Mouse (Mus musculus) heart, postnatal 14 days (tissue): ENCODE measurements around the gene Lck. TPM values are rescaled to one million over a fixed set of nuclear protein-coding genes. Genes with fewer than 3 reads are reported as not detected.

Experiments used
- DNase-seq, 2 experiments: peaks; one replicate each; pipeline ENCODE4 v3.0.0; 2021 to 2022
- intact Hi-C: fragments of 180-260 bp; cut with DNase I; formaldehyde crosslinking; loops from one replicate; pipeline ENCODE4 v1.15.1; 2025
- total RNA-seq, 2 experiments: library from RNA; stranded (reverse); gene quantifications; 2 replicates each; pipeline ENCODE4 v1.2.3; 2021

Lck gene
- total RNA-seq, 2 experiments from 2014 or later: 1.4 to 20.4 TPM

GRCm38 (mm10) chr4:129588865-129589264, 15.4 kb upstream of the Lck start:
- intact Hi-C loops: no loop called here

GRCm38 (mm10) chr4:129586943-129587342, 13.5 kb upstream of the Lck start:
- DNase-seq: no peak
- intact Hi-C loops: no loop called here

More at GRCm38 (mm10) chr4:129588865-129589264, 15.4 kb upstream of the Lck start:
- no peak for DNase-seq

- DNase-seq: no peak
- intact Hi-C loops: loop anchor here (2.0 kb wide), 1 partner anchor 23 kb away; no protein-coding TSS in a partner anchor
Observed at GRCm38 (mm10) chr4:129585773-129586172, 12.3 kb upstream of the Lck start.

- peak; percentile 88 to 92 for DNase-seq
- intact Hi-C loops: loop anchor here (2.0 kb wide), 1 partner anchor 24 kb away; no protein-coding TSS in a partner anchor
Observed at GRCm38 (mm10) chr4:129584884-129585608, 11.6 kb upstream of the Lck start.

GRCm38 (mm10) chr4:129584370-129584769, 10.9 kb upstream of the Lck start:
- intact Hi-C loops: loop anchor here (2.0 kb wide), 1 partner anchor 24 kb away; no protein-coding TSS in a partner anchor
- no peak for DNase-seq

GRCm38 (mm10) chr4:129582251-129582650, 8.8 kb upstream of the Lck start:
- DNase-seq: no peak
- intact Hi-C loops: no loop called here

- no peak for DNase-seq
Observed at GRCm38 (mm10) chr4:129580347-129580746, 6.9 kb upstream of the Lck start.

GRCm38 (mm10) chr4:129578466-129578865, 5.0 kb upstream of the Lck start, which contains the start of gene Fam167b:
Fam167b (minus strand) TSS chr4:129578549.
- intact Hi-C loops: no loop called here
- DNase-seq: peak; percentile 42 to 51

More at GRCm38 (mm10) chr4:129580347-129580746, 6.9 kb upstream of the Lck start:
- intact Hi-C loops: no loop called here

- DNase-seq: no peak
- intact Hi-C loops: no loop called here
Observed at GRCm38 (mm10) chr4:129577688-129578087, 4.2 kb upstream of the Lck start.

GRCm38 (mm10) chr4:129576863-129577491, 3.5 kb upstream of the Lck start:
- intact Hi-C loops: no loop called here
- peak; percentile 69 to 80 for DNase-seq

GRCm38 (mm10) chr4:129575171-129575844, 1.9 kb upstream of the Lck start:
- DNase-seq: no peak
- intact Hi-C loops: no loop called here

GRCm38 (mm10) chr4:129573093-129573370, 409 bp downstream of the Lck start:
- DNase-seq: no peak
- intact Hi-C loops: no loop called here

GRCm38 (mm10) chr4:129572236-129573092, 977 bp downstream of the Lck start:
- intact Hi-C loops: no loop called here
- no peak for DNase-seq

GRCm38 (mm10) chr4:129571551-129572084, 1.8 kb downstream of the Lck start:
- DNase-seq: no peak
- intact Hi-C loops: no loop called here

GRCm38 (mm10) chr4:129570028-129570427, 3.4 kb downstream of the Lck start:
- intact Hi-C loops: no loop called here
- DNase-seq: no peak

GRCm38 (mm10) chr4:129568366-129568765, 5.1 kb downstream of the Lck start:
- intact Hi-C loops: no loop called here
- DNase-seq: no peak

GRCm38 (mm10) chr4:129565139-129565538, 8.3 kb downstream of the Lck start:
- intact Hi-C loops: no loop called here
- no peak for DNase-seq

GRCm38 (mm10) chr4:129563718-129564117, 9.7 kb downstream of the Lck start:
- no peak for DNase-seq
- intact Hi-C loops: no loop called here

GRCm38 (mm10) chr4:129561184-129561583, 12.3 kb downstream of the Lck start:
- intact Hi-C loops: no loop called here
- no peak for DNase-seq

GRCm38 (mm10) chr4:129558321-129558955, 15.0 kb downstream of the Lck start:
- intact Hi-C loops: no loop called here
- DNase-seq: no peak
